In genomic region chr5:114771796-114772195, GRCm38 (mm10) we compare ENCODE assay signal across 8 mouse cellular contexts. TPM values are rescaled to one million over a fixed set of nuclear protein-coding genes. Genes with fewer than 3 reads are reported as not detected.
DNase-seq lines count a peak whose midpoint lies in the region; ATAC-seq and TF ChIP-seq lines count a peak whose summit lies in the region.

No protein-coding gene starts in this region.

- no peak for TF ChIP-seq POLR2A in heart, adult 2 months (IDR thresholded peaks at IDR 0.05; ENCODE audit: insufficient read depth, low read depth, low read length)
- no peak for TF ChIP-seq POLR2A in bone marrow macrophage, adult 2 months (IDR thresholded peaks at IDR 0.05; ENCODE audit: borderline replicate concordance, low read depth, low read length)

- H3K27ac ChIP-seq in heart, adult 2 months, result peak overlapping the region; percentile 99
- H3K27ac ChIP-seq in bone marrow macrophage, adult 2 months (ENCODE audit: insufficient read depth, low read depth, low read length), result peak overlapping the region; percentile 73
- no peak overlapping the region for H3K27ac ChIP-seq in hindbrain, embryonic 13.5 days
- no peak overlapping the region for H3K27ac ChIP-seq in midbrain, embryonic 15.5 days

- intact Hi-C loops in heart, adult 2 months (cut with DNase I), result loop anchor here (5.0 kb wide), 1 partner anchor 34 kb away; no protein-coding TSS in a partner anchor

- DNase-seq in heart, adult 2 months, result peak in 1 of 2 experiments; percentile 21
- DNase-seq in heart, postnatal 4 days, result no peak
- DNase-seq in cerebellum, postnatal 25 days, result no peak
- no peak for DNase-seq in ovary, adult 18-20 months (ENCODE audit: low spot score)
- no peak for DNase-seq in cerebellum, postnatal 14 days

- H3K9me3 ChIP-seq in hindbrain, embryonic 13.5 days, result no peaks in the 10 kb centered on the region
- no peaks in the 10 kb centered on the region for H3K9me3 ChIP-seq in midbrain, embryonic 15.5 days

- peak overlapping the region; percentile 86 for H3K4me3 ChIP-seq in heart, adult 2 months
- H3K4me3 ChIP-seq in bone marrow macrophage, adult 2 months (ENCODE audit: insufficient read depth, low read length), result peak overlapping the region; percentile 72
- peak overlapping the region; percentile 99 for H3K4me3 ChIP-seq in hindbrain, embryonic 13.5 days
- H3K4me3 ChIP-seq in midbrain, embryonic 15.5 days, result peak overlapping the region; percentile 99

- TF ChIP-seq CTCF in heart, adult 2 months (IDR thresholded peaks at IDR 0.05), result no peak
- TF ChIP-seq CTCF in bone marrow macrophage, adult 2 months (IDR thresholded peaks at IDR 0.05; ENCODE audit: low read depth, low read length), result no peak

- no peak for ATAC-seq in hindbrain, embryonic 13.5 days (ENCODE audit: low FRiP score)
- ATAC-seq in midbrain, embryonic 15.5 days (replicated peaks), result no peak

- H3K79me2 ChIP-seq in heart, adult 2 months (replicated peaks; ENCODE audit: control insufficient read depth, insufficient read depth, low read length), result peaks cover 14% of the 10 kb centered on the region

- no peaks in the 10 kb centered on the region; the same call in 1 of the 2 replicates for H3K36me3 ChIP-seq in heart, adult 2 months (ENCODE audit: control insufficient read depth, insufficient read depth, low read length)
- H3K36me3 ChIP-seq in hindbrain, embryonic 13.5 days, result no peaks in the 10 kb centered on the region
- no peaks in the 10 kb centered on the region for H3K36me3 ChIP-seq in midbrain, embryonic 15.5 days (replicated peaks)

- H3K4me1 ChIP-seq in heart, adult 2 months (ENCODE audit: control insufficient read depth, insufficient read depth, low read length), result peaks cover 14% of the 10 kb centered on the region
- H3K4me1 ChIP-seq in bone marrow macrophage, adult 2 months (ENCODE audit: control insufficient read depth, insufficient read depth, low read length), result peaks cover 26% of the 10 kb centered on the region
- H3K4me1 ChIP-seq in hindbrain, embryonic 13.5 days (replicated peaks), result peaks cover 43% of the 10 kb centered on the region
- H3K4me1 ChIP-seq in midbrain, embryonic 15.5 days, result peaks cover 32% of the 10 kb centered on the region

- peak overlapping the region; percentile 85 for H3K4me2 ChIP-seq in hindbrain, embryonic 13.5 days
- peak overlapping the region; percentile 80 for H3K4me2 ChIP-seq in midbrain, embryonic 15.5 days

- H3K9ac ChIP-seq in heart, adult 2 months (ENCODE audit: low read depth, low read length), result peak overlapping the region; percentile 99
- H3K9ac ChIP-seq in hindbrain, embryonic 13.5 days, result peak overlapping the region; percentile 99
- H3K9ac ChIP-seq in midbrain, embryonic 15.5 days, result 0 out of 2 replicates have a peak overlapping the region, but pooled peaks have one; percentile 95

- no peaks in the 10 kb centered on the region for H3K27me3 ChIP-seq in heart, adult 2 months (ENCODE audit: control insufficient read depth, insufficient read depth, low read length)
- H3K27me3 ChIP-seq in hindbrain, embryonic 13.5 days, result no peaks in the 10 kb centered on the region
- H3K27me3 ChIP-seq in midbrain, embryonic 15.5 days (replicated peaks), result no peaks in the 10 kb centered on the region

- TF ChIP-seq EP300 in heart, adult 2 months (IDR thresholded peaks at IDR 0.05; ENCODE audit: insufficient read depth, low read depth, low read length), result no peak

- 32% methylated on average over 8 of the region's 8 CpGs for WGBS in heart, adult 2 months
- 77% methylated on average over 8 of the region's 8 CpGs for WGBS in hindbrain, embryonic 13.5 days
- 74% methylated on average over 8 of the region's 8 CpGs for WGBS in midbrain, embryonic 15.5 days

RNA-seq across cellular contexts. Expression of gene Ankrd13a, which starts 2.7 kb away (rescaled TPM):
- 10 to 100 TPM; 31.4 to 32.9 TPM for total RNA-seq in heart, adult 2 months (2021)
- 21.3 and 32.2 TPM in 2 replicates for polyA plus RNA-seq in heart, adult 2 months (2012; rRNA removed)
- 10 to 100 TPM; 60.6 to 60.8 TPM for total RNA-seq in heart, postnatal 4 days (2021)
- 102 and 116 TPM in 2 replicates for polyA plus RNA-seq in bone marrow macrophage, adult 2 months (2012; ENCODE audit: insufficient read depth, insufficient read length, missing spikeins)
- 37.5 and 39.6 TPM in 2 replicates for polyA plus RNA-seq in hindbrain, embryonic 13.5 days (2015; fragmentation: Nextera tagmentation; extraction: Ambion mirVana)
- 31.1 and 34.7 TPM in 2 replicates for polyA plus RNA-seq in midbrain, embryonic 15.5 days (2015; fragmentation: Nextera tagmentation; extraction: Ambion mirVana)

RNA-seq across cellular contexts. Expression of gene Git2, which starts 3.5 kb away (rescaled TPM):
- 10 to 100 TPM; 27.6 to 28.7 TPM for total RNA-seq in heart, adult 2 months (2021)
- 32.6 and 35.3 TPM in 2 replicates for polyA plus RNA-seq in heart, adult 2 months (2012; rRNA removed)
- 10 to 100 TPM; 38.8 to 49.5 TPM for total RNA-seq in heart, postnatal 4 days (2021)
- polyA plus RNA-seq in bone marrow macrophage, adult 2 months (2012; ENCODE audit: insufficient read depth, insufficient read length, missing spikeins), result 111 and 116 TPM in 2 replicates
- polyA plus RNA-seq in hindbrain, embryonic 13.5 days (2015; fragmentation: Nextera tagmentation; extraction: Ambion mirVana), result 45.4 and 49.7 TPM in 2 replicates
- 51.6 and 52.9 TPM in 2 replicates for polyA plus RNA-seq in midbrain, embryonic 15.5 days (2015; fragmentation: Nextera tagmentation; extraction: Ambion mirVana)

RNA-seq across cellular contexts. Expression of gene 1500011B03Rik, which starts 51.5 kb away (rescaled TPM):
- total RNA-seq in heart, adult 2 months (2021), result 1 to 10 TPM; 3.2 to 4.9 TPM
- polyA plus RNA-seq in heart, adult 2 months (2012; rRNA removed), result 4.3 and 7.4 TPM in 2 replicates
- 10 to 100 TPM; 15.9 to 17.6 TPM for total RNA-seq in heart, postnatal 4 days (2021)
- 32.9 and 35.7 TPM in 2 replicates for polyA plus RNA-seq in bone marrow macrophage, adult 2 months (2012; ENCODE audit: insufficient read depth, insufficient read length, missing spikeins)
- 261 and 279 TPM in 2 replicates for polyA plus RNA-seq in hindbrain, embryonic 13.5 days (2015; fragmentation: Nextera tagmentation; extraction: Ambion mirVana)
- 270 and 271 TPM in 2 replicates for polyA plus RNA-seq in midbrain, embryonic 15.5 days (2015; fragmentation: Nextera tagmentation; extraction: Ambion mirVana)

Comparison
In these comparisons a context has a peak if more than half of its experiments do, and no peak if none do; other contexts are left out.
1. H3K27ac ChIP-seq: peak in heart, adult 2 months (single experiment) and bone marrow macrophage, adult 2 months (single experiment); none in hindbrain, embryonic 13.5 days (single experiment) and midbrain, embryonic 15.5 days (single experiment).
2. Peak in every context shown above with its lines, with median percentiles within 50 percentile points of each other: H3K4me3 ChIP-seq and H3K9ac ChIP-seq.